Mouse (Mus musculus) adrenal gland, postnatal 25 days (tissue): ENCODE measurements around the gene 2310061N02Rik. TPM values are rescaled to one million over a fixed set of nuclear protein-coding genes. Genes with fewer than 3 reads are reported as not detected.
"Not testable (repeated sequence)": the region's sequence is repeated elsewhere in the genome, so short reads cannot be mapped to it uniquely, and the experiment has no call there.

Experiments used
- DNase-seq: peaks from one replicate; pipeline ENCODE4 v3.0.0; 2021; ENCODE audit warnings: mixed read lengths
- long read RNA-seq: library from polyadenylated mRNA; stranded (forward); transcript quantifications from one replicate; pipeline ENCODE4 v2.0.0, GENCODE M21; 2021
- total RNA-seq: library from RNA; stranded (reverse); gene quantifications from 2 replicates; pipeline ENCODE4 v1.2.3, GENCODE M21; 2021

The 2310061N02Rik gene
- total RNA-seq, result not detected in 2 replicates
- long read RNA-seq, result 0 reads

GRCm38 (mm10) chr16:88707496-88708012 is at the start of gene 2310061N02Rik:
2310061N02Rik (minus strand) TSS chr16:88707962.
- DNase-seq, result no peak

GRCm38 (mm10) chr16:88751535-88751934 is 43.8 kb upstream of the 2310061N02Rik start, which contains the start of gene Krtap13:
Krtap13 (minus strand) TSS chr16:88751635.
- not testable (repeated sequence) for DNase-seq

GRCm38 (mm10) chr16:88747943-88748342 is 40.2 kb upstream of the 2310061N02Rik start:
- DNase-seq, result no peak

GRCm38 (mm10) chr16:88744750-88745340 is 37.1 kb upstream of the 2310061N02Rik start:
- no peak for DNase-seq

GRCm38 (mm10) chr16:88735391-88735790 is 27.6 kb upstream of the 2310061N02Rik start:
- no peak for DNase-seq

GRCm38 (mm10) chr16:88728812-88729275 is 21.1 kb upstream of the 2310061N02Rik start, which contains the start of gene Krtap13-1:
Krtap13-1 (plus strand) TSS chr16:88728862.
- no peak for DNase-seq

- DNase-seq, result no peak
These were observed 12.3 kb upstream of the 2310061N02Rik start for GRCm38 (mm10) chr16:88720031-88720430.

- no peak for DNase-seq
These were observed 8.8 kb upstream of the 2310061N02Rik start for GRCm38 (mm10) chr16:88716549-88716948.

- no peak for DNase-seq
These were observed 3.5 kb upstream of the 2310061N02Rik start for GRCm38 (mm10) chr16:88711245-88711644.

GRCm38 (mm10) chr16:88710757-88711156 is 3.0 kb upstream of the 2310061N02Rik start:
- no peak for DNase-seq

- no peak for DNase-seq
These were observed 6.5 kb downstream of the 2310061N02Rik start for GRCm38 (mm10) chr16:88701072-88701864.

GRCm38 (mm10) chr16:88696256-88696655 is 11.5 kb downstream of the 2310061N02Rik start:
- no peak for DNase-seq

GRCm38 (mm10) chr16:88681282-88681681 is 26.5 kb downstream of the 2310061N02Rik start:
- DNase-seq, result no peak

- DNase-seq, result no peak
These were observed 28.7 kb downstream of the 2310061N02Rik start for GRCm38 (mm10) chr16:88679099-88679498.

- no peak for DNase-seq
These were observed 36.2 kb downstream of the 2310061N02Rik start, which contains the start of gene Krtap27-1 for GRCm38 (mm10) chr16:88671571-88671970. Krtap27-1 (minus strand) TSS chr16:88671671.

- no peak for DNase-seq
These were observed 50.3 kb downstream of the 2310061N02Rik start for GRCm38 (mm10) chr16:88657426-88657825.

Other genes with a start within 250 kb of the 2310061N02Rik start
- gene Cldn17, start 201.0 kb downstream of the 2310061N02Rik start, total RNA-seq, result not detected in 2 replicates
- gene Cldn8, start 144.8 kb downstream of the 2310061N02Rik start, total RNA-seq, result not detected in 2 replicates
- gene Krtap24-1, start 95.7 kb downstream of the 2310061N02Rik start, total RNA-seq, result not detected in 2 replicates
- gene 2310079G19Rik, start 80.3 kb downstream of the 2310061N02Rik start, total RNA-seq, result not detected in 2 replicates
- gene Krtap26-1, start 60.2 kb downstream of the 2310061N02Rik start, total RNA-seq, result not detected in 2 replicates
- not detected in 2 replicates for gene Krtap27-1, start 36.3 kb downstream of the 2310061N02Rik start, total RNA-seq
- gene Krtap13-1, start 20.9 kb upstream of the 2310061N02Rik start, total RNA-seq, result not detected in 2 replicates
- gene Krtap13, start 43.7 kb upstream of the 2310061N02Rik start, total RNA-seq, result not detected in 2 replicates
- gene 2310034C09Rik, start 50.9 kb upstream of the 2310061N02Rik start, total RNA-seq, result not detected in 2 replicates
- not detected in 2 replicates for gene 2310057N15Rik, start 66.2 kb upstream of the 2310061N02Rik start, total RNA-seq
- gene Gm5965, start 69.9 kb upstream of the 2310061N02Rik start, total RNA-seq, result not detected in 2 replicates
- gene Gm20741, start 104.3 kb upstream of the 2310061N02Rik start, total RNA-seq, result not detected in 2 replicates
- gene Krtap15, start 112.3 kb upstream of the 2310061N02Rik start, total RNA-seq, result not detected in 2 replicates
- not detected in 2 replicates for gene Krtap14, start 118.2 kb upstream of the 2310061N02Rik start, total RNA-seq
- gene Krtap19-1, start 161.4 kb upstream of the 2310061N02Rik start, total RNA-seq, result not detected in 2 replicates
- not detected in 2 replicates for gene Krtap19-2, start 166.3 kb upstream of the 2310061N02Rik start, total RNA-seq
- gene Krtap19-3, start 170.1 kb upstream of the 2310061N02Rik start, total RNA-seq, result not detected in 2 replicates
- gene Krtap19-4, start 177.1 kb upstream of the 2310061N02Rik start, total RNA-seq, result not detected in 2 replicates
- not detected in 2 replicates for gene Krtap19-5, start 188.5 kb upstream of the 2310061N02Rik start, total RNA-seq
- not detected in 2 replicates for gene Krtap19-9b, start 224.3 kb upstream of the 2310061N02Rik start, total RNA-seq